Mouse (Mus musculus) spleen, adult 12 weeks (tissue): ENCODE results near the gene Sh3gl1.

Source experiments
- DNase-seq: peaks from one replicate; pipeline ENCODE4 v3.0.0; 2022; ENCODE audit warnings: low spot score

The Sh3gl1 gene

DNA sequence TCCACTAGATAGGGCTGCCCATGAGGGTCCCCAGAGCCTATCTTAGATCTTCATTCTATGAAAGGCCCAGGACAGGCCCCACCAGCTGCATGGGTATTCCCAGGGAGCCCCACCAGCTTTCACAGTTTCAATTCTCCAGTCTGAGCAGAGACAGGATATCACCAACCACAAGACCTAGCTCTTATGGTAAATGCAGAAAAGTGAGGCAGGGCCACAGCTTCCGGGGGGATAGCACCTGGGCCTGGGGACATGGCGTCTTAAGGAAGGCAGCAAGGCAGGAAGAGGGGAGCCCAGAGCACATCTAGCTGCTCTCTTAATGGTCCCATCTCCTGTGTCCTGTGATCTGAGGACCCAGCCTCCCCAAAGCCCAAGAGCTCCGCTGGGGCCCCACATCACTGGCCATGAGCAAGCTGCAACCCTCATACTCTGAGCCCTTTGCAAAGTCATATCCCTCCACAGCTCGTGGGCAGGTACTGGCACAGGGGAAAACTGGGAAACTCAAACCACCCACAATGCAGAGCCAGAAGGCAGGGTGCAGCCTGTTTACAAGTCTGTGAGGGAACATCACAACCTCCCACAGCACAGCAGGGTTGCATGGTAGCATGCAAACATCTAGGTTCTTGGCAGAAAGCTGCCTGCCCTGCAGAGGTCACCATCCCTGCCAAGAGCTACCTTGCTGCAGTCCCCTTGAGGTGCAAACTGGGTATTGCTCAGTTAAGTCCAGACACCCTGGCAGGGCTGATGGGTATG lies 15.1 kb downstream of the Sh3gl1 start:
- DNase-seq, result no peak

DNA sequence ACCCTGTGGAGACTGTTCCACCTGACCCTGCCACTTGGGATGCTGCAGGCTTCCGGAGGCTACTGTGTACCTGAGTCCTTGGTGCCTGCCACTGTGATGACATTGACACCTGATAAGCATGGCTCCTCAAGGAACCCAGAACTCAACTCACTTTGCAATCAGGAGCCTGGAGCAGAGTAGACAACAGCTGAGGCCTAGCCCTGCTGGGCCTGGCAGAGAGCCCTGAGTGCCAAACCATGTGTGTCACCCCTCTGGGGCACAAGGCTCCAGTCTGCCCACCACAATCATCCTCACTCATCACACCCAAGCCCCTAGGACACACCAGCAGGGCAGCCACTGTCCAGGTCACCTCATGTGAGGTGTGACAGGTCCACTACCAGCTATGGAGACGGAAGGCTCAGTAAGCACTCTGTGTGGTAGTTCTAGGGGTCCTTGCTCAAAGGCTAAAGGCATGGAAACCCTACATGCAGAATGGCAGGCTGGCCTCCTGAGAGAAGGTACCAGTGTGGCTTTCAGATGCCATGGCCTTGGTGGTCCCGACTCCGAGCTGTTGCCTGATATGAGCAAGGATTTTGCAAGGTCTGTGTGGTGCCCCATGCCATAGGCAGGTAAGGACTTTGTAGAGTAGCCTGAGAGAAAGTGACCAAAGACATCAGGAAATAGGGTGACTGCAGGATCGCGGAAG lies 15.9 kb downstream of the Sh3gl1 start:
- DNase-seq, result no peak

- DNase-seq, result no peak
These were observed 17.9 kb downstream of the Sh3gl1 start for GRCm38 (mm10) chr17:56018347-56019131.

DNA sequence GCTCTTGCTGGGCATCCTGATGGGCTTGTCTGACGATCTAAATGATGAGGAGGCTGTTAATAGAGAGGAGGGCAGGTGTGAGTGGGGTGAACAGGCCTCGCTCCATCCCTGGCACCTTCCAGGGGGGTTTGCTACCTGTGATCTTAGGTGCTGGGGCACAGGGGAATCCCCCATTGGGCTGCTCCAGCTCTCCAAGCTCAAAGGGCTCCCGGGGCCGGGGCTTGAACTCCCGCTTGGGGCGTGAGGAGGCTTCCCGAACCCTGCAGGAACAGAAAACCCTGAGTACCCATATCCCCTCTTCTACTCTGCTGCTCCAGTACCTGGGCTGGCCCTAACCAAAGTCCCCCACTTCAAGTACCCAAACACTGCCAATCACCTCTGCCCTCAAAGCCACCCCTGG lies 18.6 kb downstream of the Sh3gl1 start:
- no peak for DNase-seq

DNA sequence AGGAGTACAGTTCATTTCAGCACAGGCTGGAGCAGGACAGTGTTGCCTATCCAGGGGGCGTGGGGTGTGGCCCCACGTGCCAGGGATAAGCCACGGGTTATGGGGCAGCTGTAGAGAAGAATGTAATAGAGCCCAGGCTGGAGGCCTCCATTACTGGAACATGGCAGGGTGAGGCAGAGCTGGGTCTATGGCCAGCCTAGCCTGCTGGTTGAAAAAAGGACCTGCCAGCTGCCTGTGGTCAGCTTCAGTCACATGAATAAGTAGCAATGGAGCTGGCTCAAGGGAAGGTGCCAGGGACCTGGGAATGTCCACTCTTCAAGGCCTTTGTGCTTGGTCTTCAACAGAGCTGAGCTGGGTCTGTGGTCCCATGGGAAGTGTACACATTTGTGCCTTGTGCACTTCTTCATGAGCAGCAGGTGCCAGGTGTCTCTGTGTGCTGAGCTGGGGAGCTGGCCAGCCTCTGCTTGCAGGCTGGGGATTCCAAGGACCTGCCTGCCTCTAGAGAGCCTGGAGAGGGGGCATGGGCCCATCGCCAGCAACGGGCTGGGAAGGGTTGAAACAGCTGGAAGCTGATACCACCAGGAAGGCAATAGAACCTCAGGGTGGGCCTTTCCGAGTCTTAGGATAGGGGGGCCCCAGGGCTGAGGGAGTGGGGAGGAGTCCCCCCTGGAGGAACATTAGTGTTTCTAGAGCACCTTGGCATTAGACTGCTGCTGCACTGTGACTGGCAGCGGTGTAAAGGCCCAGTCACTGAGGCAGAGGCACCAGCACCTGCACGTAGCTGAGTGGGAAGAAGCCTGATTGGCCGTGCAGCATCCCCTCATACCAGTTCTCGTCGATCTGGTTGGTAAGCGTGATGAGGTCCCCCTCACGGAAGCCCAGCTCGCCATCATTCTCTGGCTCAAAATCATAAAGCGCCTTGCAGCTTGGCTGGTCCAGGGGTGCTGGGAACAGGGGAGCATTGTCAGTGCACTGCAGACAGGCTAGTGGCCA lies 19.3 kb downstream of the Sh3gl1 start:
- no peak for DNase-seq

- DNase-seq, result no peak
These were observed 20.1 kb downstream of the Sh3gl1 start for GRCm38 (mm10) chr17:56016382-56016781.

- DNase-seq, result no peak
These were observed 21.1 kb downstream of the Sh3gl1 start for GRCm38 (mm10) chr17:56015293-56015692.

DNA sequence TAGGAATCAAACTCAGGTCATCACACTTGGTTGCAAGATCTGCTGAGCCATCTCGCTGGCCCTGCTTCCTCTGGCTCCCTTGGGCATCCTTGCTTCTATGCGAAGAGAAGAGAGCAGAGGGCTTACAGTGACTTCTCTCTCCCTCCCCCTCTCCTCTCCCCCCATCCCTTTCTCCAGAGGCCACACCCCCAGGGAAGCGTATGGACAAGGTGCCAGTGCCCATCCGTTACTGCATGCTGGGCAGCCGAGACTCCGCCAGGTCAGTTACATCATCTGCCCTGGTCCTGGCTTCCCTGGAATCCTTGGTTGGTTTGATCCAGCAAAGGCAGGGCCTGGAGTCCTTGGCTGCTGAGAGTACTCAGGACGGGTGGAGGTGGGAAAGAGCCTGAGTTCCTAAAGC lies 25.0 kb downstream of the Sh3gl1 start:
- no peak for DNase-seq

DNA sequence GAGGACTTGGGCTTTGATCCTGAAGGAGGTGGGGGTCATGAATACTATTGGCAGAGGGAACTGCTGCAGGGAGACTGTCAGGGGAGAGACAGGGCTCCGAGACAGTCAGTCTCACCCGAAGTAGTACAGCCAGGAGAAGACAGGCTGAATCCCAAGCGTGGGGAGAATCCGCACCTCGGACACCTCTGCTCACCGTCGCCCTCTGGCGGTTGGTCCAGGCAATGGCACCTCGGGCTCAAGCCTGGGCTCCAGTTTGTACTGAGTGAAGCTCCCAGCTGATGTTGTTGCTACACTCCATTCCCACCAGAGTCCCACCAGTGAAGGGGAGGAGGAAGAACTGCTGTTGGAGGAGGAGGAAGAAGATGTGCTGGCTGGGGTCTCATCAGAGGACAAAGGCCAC lies 25.8 kb downstream of the Sh3gl1 start:
- DNase-seq, result peak; percentile 68

DNA sequence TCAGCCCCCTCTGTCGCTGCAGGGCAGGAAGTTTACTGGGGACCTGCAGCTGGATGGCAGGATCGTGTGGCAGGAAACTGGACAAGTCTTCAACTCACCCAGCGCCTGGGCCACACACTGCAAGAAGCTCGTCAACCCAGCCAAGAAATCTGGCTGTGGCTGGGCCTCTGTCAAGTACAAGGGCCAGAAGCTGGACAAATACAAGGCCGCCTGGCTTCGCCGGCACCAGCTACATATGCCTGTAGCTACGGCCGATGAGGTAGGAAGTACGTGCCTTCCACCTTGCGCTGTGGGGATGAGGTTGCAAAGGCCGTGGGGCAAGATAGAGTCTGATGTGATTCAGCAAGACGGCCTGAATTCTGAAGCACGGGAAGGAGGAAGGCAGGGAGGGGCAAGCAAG lies 26.2 kb downstream of the Sh3gl1 start:
- DNase-seq, result no peak

DNA sequence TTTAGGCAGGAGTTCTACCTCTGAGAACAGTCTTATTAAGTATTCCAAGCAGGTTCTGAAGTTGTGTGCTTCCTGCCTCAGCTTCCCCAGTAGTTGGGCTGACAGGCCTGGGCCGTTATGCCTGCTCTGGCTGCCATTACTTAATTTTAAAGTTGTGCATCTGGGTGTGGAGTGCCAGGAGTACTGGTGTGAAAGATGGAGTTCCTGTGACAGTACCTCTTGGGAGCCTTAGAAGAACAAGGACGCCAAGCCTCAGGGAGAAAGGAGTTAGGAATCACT lies 26.5 kb downstream of the Sh3gl1 start:
- no peak for DNase-seq

GRCm38 (mm10) chr17:56009088-56009961 lies 27.1 kb downstream of the Sh3gl1 start:
- DNase-seq, result peak; percentile 83

DNA sequence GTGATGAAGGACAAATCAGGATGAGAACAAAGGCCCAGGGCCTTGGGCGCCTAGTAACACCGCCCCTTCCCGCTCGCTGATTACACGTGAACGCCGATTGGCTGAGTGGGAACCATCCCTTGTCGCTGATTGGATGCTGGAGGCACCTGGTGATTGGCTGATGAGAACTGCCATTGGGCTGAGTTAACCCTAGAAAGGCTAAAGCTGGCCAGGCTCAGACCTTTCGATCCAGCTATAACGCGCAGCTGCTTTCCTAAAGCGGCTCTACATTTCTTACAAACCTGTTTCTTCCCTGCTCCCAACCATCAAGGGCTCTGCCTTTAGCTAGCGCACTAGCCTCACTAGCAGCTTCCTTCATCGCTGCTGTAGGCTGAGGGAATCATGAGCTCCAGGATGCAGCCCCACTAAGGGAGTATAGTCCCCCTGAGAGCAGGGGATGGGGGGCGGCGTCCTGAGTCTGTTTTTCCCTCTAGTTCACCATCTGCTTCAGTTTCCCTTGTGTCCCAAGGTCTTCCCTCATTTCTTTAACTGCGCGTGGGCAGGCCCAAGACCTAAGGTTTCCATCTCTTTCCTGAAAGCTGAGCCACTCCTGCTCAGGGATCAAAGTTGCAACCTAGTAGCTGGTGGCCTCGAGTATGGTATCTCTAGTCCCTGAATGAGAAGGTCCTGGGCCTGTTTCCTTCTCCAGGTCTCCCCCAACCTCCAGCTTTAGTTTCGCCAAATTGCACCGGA lies 27.9 kb downstream of the Sh3gl1 start:
- DNase-seq, result peak; percentile 77

DNA sequence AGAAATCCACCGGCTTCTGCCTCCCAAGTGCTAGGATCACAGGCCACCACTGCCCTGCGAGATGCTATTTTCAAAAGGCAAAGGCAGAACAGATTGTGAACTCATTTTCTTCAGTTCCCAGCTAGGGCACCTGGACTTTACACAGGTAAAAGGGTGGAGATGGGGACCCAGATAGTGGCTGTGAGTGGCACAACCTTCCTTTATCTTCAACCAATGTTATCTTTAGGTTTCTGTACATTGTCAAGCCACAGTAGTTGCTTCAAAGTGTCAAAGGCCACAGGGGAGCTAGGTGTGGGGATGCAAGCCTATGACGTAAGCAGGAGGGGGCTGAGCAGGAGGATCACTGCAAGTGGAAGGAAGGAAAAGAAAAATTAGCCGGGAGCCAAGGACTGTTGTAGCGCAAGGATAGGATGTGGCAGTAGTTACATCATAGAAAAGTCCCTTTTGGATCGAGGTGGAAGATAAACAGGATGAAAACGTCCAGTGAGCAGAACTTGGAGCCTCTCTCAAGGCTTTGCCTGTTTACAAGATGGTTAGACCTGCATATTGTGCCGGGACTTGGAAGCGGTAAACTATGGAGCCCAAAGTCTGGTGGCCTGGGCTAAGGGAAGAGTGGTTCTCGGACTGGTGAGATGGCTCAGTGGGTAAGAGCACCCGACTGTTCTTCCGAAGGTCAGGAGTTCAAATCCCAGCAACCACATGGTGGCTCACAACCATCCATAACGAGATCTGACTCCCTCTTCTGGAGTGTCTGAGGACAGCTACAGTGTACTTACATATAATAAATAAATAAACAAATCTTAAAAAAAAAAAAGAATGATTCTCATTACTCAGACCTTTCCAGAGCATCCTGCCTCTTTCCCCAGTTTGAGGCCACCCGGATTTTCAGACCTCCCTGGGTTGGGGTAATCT lies 28.7 kb downstream of the Sh3gl1 start:
- no peak for DNase-seq

DNA sequence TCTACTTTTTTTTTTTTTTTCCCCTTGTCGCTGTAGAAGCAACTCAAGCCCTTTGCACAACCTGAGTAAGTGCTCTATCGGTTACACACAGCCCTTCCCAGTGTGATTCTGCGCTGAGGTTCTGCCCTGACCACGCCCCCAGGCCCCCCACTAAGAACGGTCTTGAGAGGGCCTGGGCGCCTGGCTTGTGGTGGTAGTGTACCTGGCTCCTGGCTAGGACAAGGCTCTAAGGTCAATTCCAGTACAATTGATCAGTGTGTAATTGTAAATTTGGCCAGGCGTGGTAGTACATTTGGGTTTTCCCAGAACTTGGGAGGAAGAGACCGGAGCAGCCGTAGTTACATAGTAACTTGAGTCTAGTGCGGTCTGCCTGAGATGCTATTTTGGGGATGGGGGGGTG lies 29.5 kb downstream of the Sh3gl1 start:
- no peak for DNase-seq

DNA sequence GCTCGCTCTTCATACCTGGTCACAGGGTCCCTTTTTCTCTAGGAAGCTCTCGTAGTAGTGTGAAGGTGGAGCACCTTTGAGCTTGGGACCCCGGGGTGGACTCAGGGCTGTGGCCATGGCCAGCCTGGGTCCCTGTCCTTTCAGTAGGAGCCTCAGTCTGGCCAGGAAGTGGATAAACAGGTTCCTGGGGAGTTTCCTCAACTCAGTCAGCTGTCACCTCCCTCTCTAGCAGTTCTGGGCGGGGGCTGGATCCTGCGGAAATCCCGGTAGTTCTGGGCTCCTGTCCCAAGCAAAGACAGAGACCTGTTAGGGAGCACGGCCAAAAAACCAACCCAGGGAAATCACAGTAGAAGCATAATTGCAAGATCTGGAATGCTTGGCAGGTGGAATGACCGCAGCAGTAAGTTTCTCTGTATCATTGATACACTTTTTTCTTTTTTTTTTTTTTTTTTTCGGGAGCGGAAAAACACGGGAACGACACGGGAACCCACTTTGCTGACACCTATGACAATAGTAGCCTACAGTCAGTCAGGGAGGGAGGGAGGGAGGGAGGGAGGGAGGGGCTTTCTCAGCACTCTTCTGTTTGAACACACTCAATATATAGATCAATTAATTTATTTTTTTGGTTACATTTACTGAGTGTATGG lies 30.9 kb downstream of the Sh3gl1 start, which contains the start of the genes Stap2 and Mpnd:
Gene Stap2, minus strand, starts transcription at position 170 of the 647 bp plus-strand sequence.
Gene Mpnd, plus strand, starts transcription at position 297 of the 647 bp plus-strand sequence.
- DNase-seq, result no peak

DNA sequence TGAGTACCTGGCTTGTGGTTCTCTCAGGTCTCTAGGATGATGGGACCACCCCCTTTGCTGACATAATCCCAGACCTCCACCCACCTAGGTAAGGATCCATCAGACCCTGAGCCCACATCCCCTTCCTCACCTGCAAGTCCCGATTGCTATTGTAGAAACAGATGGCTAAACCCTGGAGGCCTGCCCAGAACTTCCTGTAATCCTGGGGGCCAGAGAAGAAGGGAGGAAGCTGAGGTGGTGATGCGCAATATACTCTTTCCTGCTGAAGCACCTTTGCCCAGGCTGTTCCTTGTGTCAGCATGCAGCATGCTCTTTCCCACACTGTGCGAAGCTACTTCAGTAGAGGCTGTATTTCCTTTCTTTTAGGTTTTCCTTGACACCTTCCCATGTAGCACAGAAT lies 33.4 kb downstream of the Sh3gl1 start:
- no peak for DNase-seq

DNA sequence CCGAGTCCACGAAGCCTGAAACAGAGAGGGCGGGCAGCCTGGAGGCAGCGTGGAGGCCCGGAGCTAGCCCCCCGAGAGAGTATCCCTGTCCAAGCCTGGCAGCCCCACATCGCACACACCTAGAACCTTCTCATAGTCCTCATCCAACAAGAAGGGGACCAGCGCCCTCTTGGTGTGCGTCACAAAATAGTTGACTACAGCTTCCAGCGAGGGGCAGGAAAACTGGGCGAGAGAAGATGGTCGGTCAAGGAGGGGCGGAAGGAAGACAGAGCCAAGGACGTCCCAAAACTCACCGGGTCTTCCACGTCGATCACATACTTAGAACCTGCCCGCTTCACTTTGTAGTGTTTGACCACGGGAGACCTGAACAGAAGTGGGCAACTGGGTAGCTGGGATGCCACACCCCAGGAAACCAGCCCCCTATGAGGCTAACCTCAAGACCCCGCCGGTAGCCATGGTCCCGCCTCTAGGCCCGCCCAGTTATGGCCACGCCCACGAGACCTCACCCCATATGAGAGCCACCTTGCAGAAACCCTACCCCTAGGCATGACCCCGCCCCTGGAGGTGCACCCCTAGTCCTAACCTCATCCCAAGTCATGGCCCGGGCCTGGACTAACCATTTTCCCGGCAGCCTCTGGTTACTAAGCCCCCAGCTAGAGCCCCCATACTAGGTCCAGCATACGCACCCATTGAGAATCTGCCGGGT lies 36.5 kb downstream of the Sh3gl1 start:
- no peak for DNase-seq
